Mouse (Mus musculus) heart, embryonic 12.5 days (tissue): Measurements from ENCODE around the gene Ino80. TPM values are rescaled to one million over a fixed set of nuclear protein-coding genes. Genes with fewer than 3 reads are reported as not detected.

Source experiments
- ATAC-seq: fragments of 200-750 bp; cut with Nextera tagmentation; 2 replicates; pipeline ENCODE4 v1.8.0; 2017; ENCODE audit warnings: moderate TSS enrichment, moderate library complexity; ENCODE audit not compliant: insufficient number of reproducible peaks, low FRiP score
- H3K27ac ChIP-seq: fragments of 300-500 bp; sonication (generic); 2 replicates; pipeline ENCODE4 v1.5.1; 2016; ENCODE audit warnings: mild to moderate bottlenecking, moderate library complexity; ENCODE audit not compliant: poor library complexity, severe bottlenecking
- H3K27me3 ChIP-seq: fragments of 300-500 bp; sonication (generic); replicated peaks from 2 replicates; pipeline ENCODE4 v1.6.1; 2016; ENCODE audit warnings: mild to moderate bottlenecking, moderate library complexity
- H3K36me3 ChIP-seq: fragments of 300-500 bp; sonication (generic); 2 replicates; pipeline ENCODE4 v1.6.1; 2016; ENCODE audit warnings: mild to moderate bottlenecking, moderate library complexity
- H3K4me1 ChIP-seq: fragments of 300-500 bp; sonication (generic); replicated peaks from 2 replicates; pipeline ENCODE4 v1.6.1; 2016; ENCODE audit warnings: mild to moderate bottlenecking
- H3K4me2 ChIP-seq: fragments of 300-500 bp; sonication (generic); 2 replicates; pipeline ENCODE4 v1.6.1; 2016; ENCODE audit warnings: mild to moderate bottlenecking, moderate library complexity
- H3K4me3 ChIP-seq: fragments of 300-500 bp; sonication (generic); 2 replicates; pipeline ENCODE4 v1.5.1; 2016; ENCODE audit warnings: mild to moderate bottlenecking
- H3K9ac ChIP-seq: fragments of 300-500 bp; sonication (generic); 2 replicates; pipeline ENCODE4 v1.6.1; 2016; ENCODE audit warnings: mild to moderate bottlenecking, moderate library complexity
- H3K9me3 ChIP-seq: fragments of 300-500 bp; sonication (generic); replicated peaks from 2 replicates; pipeline ENCODE4 v1.6.1; 2016; ENCODE audit warnings: mild to moderate bottlenecking, moderate library complexity
- WGBS: fragments of 180-500 bp; shearing (Covaris S2); methylation state at CpG from one replicate; pipeline ENCODE4 v1.1.7; 2016; 5-methylcytosine and 5-hydroxymethylcytosine counted together
- polyA plus RNA-seq: library from polyadenylated mRNA; unstranded; fragments of >200 nt; fragmentation: Nextera tagmentation; extraction: Ambion mirVana; gene quantifications from 2 replicates; pipeline ENCODE4 v1.2.1, GENCODE M21; 2016

The Ino80 gene
- polyA plus RNA-seq, 1 experiment from 2014 or later: 3.8 TPM

GRCm38 (mm10) chr2:119498859-119499258 is 21.4 kb upstream of the Ino80 start:
- H3K36me3 ChIP-seq: no peaks in the 10 kb centered on the region
- H3K9ac ChIP-seq: no peak overlapping the region
- no peaks in the 10 kb centered on the region for H3K4me1 ChIP-seq
- H3K9me3 ChIP-seq: no peaks in the 10 kb centered on the region
- no peak overlapping the region for H3K4me3 ChIP-seq
- ATAC-seq: no peak
- no peak overlapping the region for H3K27ac ChIP-seq
- no peak overlapping the region for H3K4me2 ChIP-seq
- WGBS: 84% methylated on average over 2 of the region's 2 CpGs
- no peaks in the 10 kb centered on the region for H3K27me3 ChIP-seq

- H3K4me2 ChIP-seq: no peak overlapping the region
- H3K36me3 ChIP-seq: no peaks in the 10 kb centered on the region
- no peak overlapping the region for H3K9ac ChIP-seq
- H3K4me1 ChIP-seq: no peaks in the 10 kb centered on the region
- no peaks in the 10 kb centered on the region for H3K9me3 ChIP-seq
- no peak overlapping the region for H3K27ac ChIP-seq
- no peak for ATAC-seq
- H3K4me3 ChIP-seq: no peak overlapping the region
- 79% methylated on average over 2 of the region's 2 CpGs for WGBS
- no peaks in the 10 kb centered on the region for H3K27me3 ChIP-seq
Observed at GRCm38 (mm10) chr2:119496082-119496481, 18.6 kb upstream of the Ino80 start.

GRCm38 (mm10) chr2:119491953-119492352 is 14.5 kb upstream of the Ino80 start:
- Histone ChIP-seq H3K9ac (no peak overlapping the region), H3K36me3 (no peaks in the 10 kb centered on the region), H3K9me3 (no peaks in the 10 kb centered on the region), H3K27ac (no peak overlapping the region), H3K27me3 (no peaks in the 10 kb centered on the region), H3K4me1 (no peaks in the 10 kb centered on the region), H3K4me2 (no peak overlapping the region), H3K4me3 (no peak overlapping the region)
- ATAC-seq: no peak
- 33% methylated on average over 5 of the region's 5 CpGs for WGBS

DNA sequence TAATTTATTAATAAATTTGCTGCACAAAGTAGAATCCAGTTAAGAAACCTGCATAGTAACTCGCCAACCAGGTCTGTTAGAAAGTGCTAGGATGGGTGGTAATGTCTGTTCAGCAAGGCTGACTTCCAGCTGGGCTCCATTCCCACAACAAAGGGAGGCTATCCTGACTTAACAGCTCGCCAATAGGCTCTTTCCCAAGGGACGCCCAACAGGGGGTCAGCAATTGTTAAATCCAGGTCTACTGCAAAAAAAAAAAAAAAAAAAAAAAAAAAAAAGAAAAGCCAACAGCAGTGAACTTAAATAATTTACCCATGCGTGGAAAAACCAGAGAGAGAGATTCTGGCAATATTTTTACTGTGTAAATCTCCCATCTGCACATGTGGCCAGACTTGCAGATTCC is 9.0 kb upstream of the Ino80 start:
- 15% methylated on average over 4 of the region's 4 CpGs for WGBS
- H3K9ac ChIP-seq: no peak overlapping the region
- no peaks in the 10 kb centered on the region for H3K27me3 ChIP-seq
- H3K4me1 ChIP-seq: no peaks in the 10 kb centered on the region
- no peaks in the 10 kb centered on the region for H3K9me3 ChIP-seq
- H3K36me3 ChIP-seq: no peaks in the 10 kb centered on the region
- H3K27ac ChIP-seq: no peak overlapping the region
- no peak for ATAC-seq
- H3K4me3 ChIP-seq: no peak overlapping the region
- H3K4me2 ChIP-seq: no peak overlapping the region

GRCm38 (mm10) chr2:119482307-119482706 is 4.8 kb upstream of the Ino80 start:
- H3K4me1 ChIP-seq: peaks cover 12% of the 10 kb centered on the region
- no peak overlapping the region for H3K27ac ChIP-seq
- no peak overlapping the region for H3K4me3 ChIP-seq
- no peaks in the 10 kb centered on the region for H3K36me3 ChIP-seq
- H3K9me3 ChIP-seq: no peaks in the 10 kb centered on the region
- WGBS: 66% methylated on average over 1 of the region's 1 CpGs
- no peak for ATAC-seq
- no peak overlapping the region for H3K9ac ChIP-seq
- H3K27me3 ChIP-seq: no peaks in the 10 kb centered on the region
- H3K4me2 ChIP-seq: no peak overlapping the region

GRCm38 (mm10) chr2:119478397-119478749 is 886 bp upstream of the Ino80 start:
- Histone ChIP-seq H3K9ac (peak overlapping the region; percentile 99), H3K27ac (peak overlapping the region; percentile 97), H3K36me3 (no peaks in the 10 kb centered on the region), H3K4me2 (peak overlapping the region; percentile 77), H3K4me3 (peak overlapping the region; percentile 92), H3K4me1 (peaks cover 26% of the 10 kb centered on the region), H3K9me3 (no peaks in the 10 kb centered on the region), H3K27me3 (no peaks in the 10 kb centered on the region)
- ATAC-seq: no peak
- 8% methylated on average over 9 of the region's 9 CpGs for WGBS

- peak overlapping the region; percentile 99 for H3K9ac ChIP-seq
- under 1% methylated on average over 44 of the region's 44 CpGs for WGBS
- H3K4me1 ChIP-seq: peaks cover 26% of the 10 kb centered on the region
- H3K9me3 ChIP-seq: no peaks in the 10 kb centered on the region
- peak overlapping the region; percentile 77 for H3K4me2 ChIP-seq
- peak overlapping the region; percentile 97 for H3K27ac ChIP-seq
- peaks cover 9% of the 10 kb centered on the region; the same call in 1 of the 2 replicates for H3K36me3 ChIP-seq
- H3K27me3 ChIP-seq: no peaks in the 10 kb centered on the region
- peak overlapping the region; percentile 92 for H3K4me3 ChIP-seq
- peak; percentile 70 for ATAC-seq
Observed at GRCm38 (mm10) chr2:119476621-119477391, 681 bp downstream of the Ino80 start.

- Histone ChIP-seq H3K9ac (peak overlapping the region; percentile 99), H3K4me3 (peak overlapping the region; percentile 92), H3K9me3 (no peaks in the 10 kb centered on the region), H3K4me2 (peak overlapping the region; percentile 77), H3K36me3 (peaks cover 9% of the 10 kb centered on the region; the same call in 1 of the 2 replicates), H3K4me1 (peaks cover 26% of the 10 kb centered on the region), H3K27ac (peak overlapping the region; percentile 97; the same call in 1 of the 2 replicates), H3K27me3 (no peaks in the 10 kb centered on the region)
- 13% methylated on average over 7 of the region's 7 CpGs for WGBS
- ATAC-seq: no peak
Observed at GRCm38 (mm10) chr2:119476166-119476565, 1.3 kb downstream of the Ino80 start.

DNA sequence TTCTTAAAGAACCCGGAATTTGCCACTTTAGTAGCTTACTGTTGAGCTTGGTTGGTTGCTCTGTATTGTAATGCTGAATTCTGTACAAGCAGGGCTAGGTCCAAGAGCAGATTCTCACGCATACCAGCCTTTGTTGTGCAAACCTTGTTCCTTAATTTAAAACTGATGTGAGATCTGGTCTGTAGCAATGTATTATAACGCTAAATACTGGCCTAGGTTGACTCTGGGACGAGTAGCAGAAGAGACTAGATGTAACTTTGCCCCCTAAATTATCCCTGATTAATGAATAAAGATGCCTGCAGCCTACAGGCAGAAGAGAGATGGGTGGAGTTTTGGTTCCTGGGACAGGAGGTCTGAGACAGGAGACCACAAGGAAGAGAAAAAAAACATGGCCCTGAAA is 13.5 kb downstream of the Ino80 start:
- Histone ChIP-seq H3K4me1 (0 out of 2 replicates have a peak, but pooled peaks cover 3% of the 10 kb centered on the region), H3K27ac (no peak overlapping the region), H3K27me3 (no peaks in the 10 kb centered on the region), H3K9me3 (no peaks in the 10 kb centered on the region), H3K9ac (no peak overlapping the region), H3K4me2 (no peak overlapping the region), H3K36me3 (peaks cover 11% of the 10 kb centered on the region), H3K4me3 (no peak overlapping the region)
- no peak for ATAC-seq
- WGBS: 73% methylated on average over 4 of the region's 4 CpGs

- ATAC-seq: no peak
- Histone ChIP-seq H3K4me1 (0 out of 2 replicates have a peak, but pooled peaks cover 3% of the 10 kb centered on the region), H3K4me3 (no peak overlapping the region), H3K36me3 (peaks cover 11% of the 10 kb centered on the region), H3K27me3 (no peaks in the 10 kb centered on the region), H3K27ac (no peak overlapping the region), H3K9me3 (no peaks in the 10 kb centered on the region), H3K4me2 (no peak overlapping the region), H3K9ac (no peak overlapping the region)
- WGBS: 89% methylated on average over 5 of the region's 5 CpGs
Observed at GRCm38 (mm10) chr2:119463114-119463775, 14.2 kb downstream of the Ino80 start.

DNA sequence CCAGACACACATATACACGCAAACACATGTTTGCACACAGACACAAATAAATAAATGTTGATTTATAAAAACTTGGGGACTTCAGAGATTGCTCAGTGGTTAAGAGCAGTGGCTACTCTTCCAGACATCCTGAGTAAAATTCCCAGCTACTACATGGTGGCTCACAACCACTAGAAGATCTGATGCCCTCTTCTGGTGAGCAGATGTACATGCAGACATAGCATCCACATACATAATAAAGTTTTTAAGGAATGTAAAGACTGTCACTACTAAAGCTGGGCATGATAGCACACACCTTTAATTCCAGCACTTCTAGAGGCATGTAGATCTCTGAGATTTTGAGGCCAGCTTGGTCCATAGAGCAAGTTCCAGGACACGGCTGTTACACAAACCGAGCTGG is 16.5 kb downstream of the Ino80 start:
- Histone ChIP-seq H3K27me3 (no peaks in the 10 kb centered on the region), H3K27ac (no peak overlapping the region), H3K4me1 (0 out of 2 replicates have a peak, but pooled peaks cover 3% of the 10 kb centered on the region), H3K9me3 (no peaks in the 10 kb centered on the region), H3K9ac (no peak overlapping the region), H3K36me3 (peaks cover 18% of the 10 kb centered on the region), H3K4me3 (no peak overlapping the region), H3K4me2 (no peak overlapping the region)
- WGBS: 91% methylated on average over 3 of the region's 3 CpGs
- ATAC-seq: no peak
